ENCODE assay signal across 10 mouse cellular contexts in the genomic region with DNA sequence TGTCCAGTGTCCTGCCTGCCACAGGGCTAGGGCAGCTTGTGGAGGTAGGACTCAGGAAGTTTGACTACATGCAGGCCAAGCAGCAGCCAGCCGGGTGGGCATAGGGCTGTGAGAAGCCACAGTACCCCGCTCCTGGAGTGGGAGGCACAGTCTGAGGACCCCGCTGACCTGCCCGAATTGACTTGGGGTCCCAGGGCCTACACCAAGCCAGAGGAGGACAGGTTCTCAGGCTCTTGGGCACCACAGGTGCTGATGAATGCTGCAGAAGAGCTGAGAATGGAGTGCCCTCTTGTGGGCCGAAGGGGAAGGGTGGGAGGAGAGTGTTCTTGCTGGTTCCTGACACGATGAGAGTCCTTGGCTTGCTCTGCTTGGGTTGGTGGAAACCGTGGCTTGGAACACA. TPM values are rescaled to one million over a fixed set of nuclear protein-coding genes. Genes with fewer than 3 reads are reported as not detected.
DNase-seq lines count a peak whose midpoint lies in the region; ATAC-seq and TF ChIP-seq lines count a peak whose summit lies in the region.
"Had no signal": no experiment of that assay in that cellular context is flagged by ENCODE, and none has a peak within 500 bp of the region (broad histone marks: within the 10 kb centered on the region; RNA-seq: fewer than 3 reads in every experiment).

No protein-coding gene starts in this region.

- TF ChIP-seq CTCF in cortical plate, adult 2 months (IDR thresholded peaks at IDR 0.05; ENCODE audit: extremely low read depth, insufficient read depth, low read length) = 0 out of 2 replicates have a peak, but pooled peaks have one; percentile 13
- peak; percentile 49 for TF ChIP-seq CTCF in hindbrain, postnatal 0 days (IDR thresholded peaks at IDR 0.05; ENCODE audit: low read depth)

- peak; percentile 3 for DNase-seq in ovary, postnatal 10 days (ENCODE audit: low spot score)
- DNase-seq in ovary, postnatal 14 days (ENCODE audit: low spot score) = no peak
- no peak for DNase-seq in hindbrain, postnatal 0 days (ENCODE audit: low spot score)
- peak; percentile 41 for DNase-seq in limb, embryonic 10.5 days (ENCODE audit: low spot score)
- no peak for DNase-seq in yolk sac, embryonic 10.5 days (ENCODE audit: low spot score)
- DNase-seq in gastrocnemius, adult 18-20 months (ENCODE audit: low spot score) = no peak

- no peak for TF ChIP-seq POLR2A in cortical plate, adult 2 months (IDR thresholded peaks at IDR 0.05; ENCODE audit: extremely low read depth, insufficient read depth, low read length)

- 62% methylated on average over 7 of the region's 7 CpGs for WGBS in hindbrain, postnatal 0 days
- 60% methylated on average over 7 of the region's 7 CpGs for WGBS in limb, embryonic 10.5 days

- no peak overlapping the region for H3K4me2 ChIP-seq in hindbrain, postnatal 0 days (ENCODE audit: low read depth, low read length)
- H3K4me2 ChIP-seq: embryonic facial prominence, embryonic 15.5 days had no signal

- H3K9me3 ChIP-seq in hindbrain, postnatal 0 days (ENCODE audit: low read length) = no peaks in the 10 kb centered on the region
- H3K9me3 ChIP-seq in limb, embryonic 10.5 days (replicated peaks) = no peaks in the 10 kb centered on the region
- H3K9me3 ChIP-seq: embryonic facial prominence, embryonic 15.5 days had no signal

- no peak overlapping the region for H3K4me3 ChIP-seq in cortical plate, adult 2 months (ENCODE audit: insufficient read depth, low read length)
- H3K4me3 ChIP-seq in hindbrain, postnatal 0 days (ENCODE audit: low read length) = no peak overlapping the region
- no peak overlapping the region for H3K4me3 ChIP-seq in limb, embryonic 10.5 days
- H3K4me3 ChIP-seq: embryonic facial prominence, embryonic 15.5 days had no signal

- H3K36me3 ChIP-seq in hindbrain, postnatal 0 days (ENCODE audit: insufficient read depth, low read length) = no peaks in the 10 kb centered on the region
- no peaks in the 10 kb centered on the region for H3K36me3 ChIP-seq in limb, embryonic 10.5 days
- H3K36me3 ChIP-seq: embryonic facial prominence, embryonic 15.5 days had no signal

- H3K27me3 ChIP-seq in hindbrain, postnatal 0 days (ENCODE audit: insufficient read depth, low read length) = no peaks in the 10 kb centered on the region
- H3K27me3 ChIP-seq in limb, embryonic 10.5 days (ENCODE audit: low read depth, poor library complexity, severe bottlenecking) = no peaks in the 10 kb centered on the region
- H3K27me3 ChIP-seq: embryonic facial prominence, embryonic 15.5 days had no signal

- H3K4me1 ChIP-seq in cortical plate, adult 2 months (ENCODE audit: control insufficient read depth, insufficient read depth, low read length) = no peaks in the 10 kb centered on the region
- H3K4me1 ChIP-seq in hindbrain, postnatal 0 days (ENCODE audit: insufficient read depth, low read length) = no peaks in the 10 kb centered on the region
- no peaks in the 10 kb centered on the region for H3K4me1 ChIP-seq in limb, embryonic 10.5 days
- H3K4me1 ChIP-seq: embryonic facial prominence, embryonic 15.5 days had no signal

- ATAC-seq in hindbrain, postnatal 0 days = no peak

- H3K27ac ChIP-seq in cortical plate, adult 2 months (ENCODE audit: insufficient read depth, low read length) = no peak overlapping the region
- no peak overlapping the region for H3K27ac ChIP-seq in hindbrain, postnatal 0 days
- H3K27ac ChIP-seq in limb, embryonic 10.5 days = no peak overlapping the region
- H3K27ac ChIP-seq: embryonic facial prominence, embryonic 15.5 days had no signal

- no peak overlapping the region for H3K9ac ChIP-seq in hindbrain, postnatal 0 days (replicated peaks; ENCODE audit: low read length)
- H3K9ac ChIP-seq: embryonic facial prominence, embryonic 15.5 days had no signal

RNA-seq across cellular contexts. Expression of a gene that starts 39.8 kb away (rescaled TPM):
- not detected in 2 replicates for polyA plus RNA-seq in cortical plate, adult 2 months (2012; rRNA removed)
- not detected in 2 replicates for total RNA-seq in hindbrain, postnatal 0 days (2014; rRNA removed)
- not detected in 2 replicates for polyA plus RNA-seq in hindbrain, postnatal 0 days (2015; fragmentation: Nextera tagmentation; extraction: Ambion mirVana)
- polyA plus RNA-seq in limb, embryonic 10.5 days (2016; fragmentation: Nextera tagmentation; extraction: Ambion mirVana) = not detected in 2 replicates
- total RNA-seq in gastrocnemius, adult 18-20 months (2021) = not detected
- polyA plus RNA-seq: embryonic facial prominence, embryonic 15.5 days; limb, embryonic 14.5 days; stomach, embryonic 16.5 days had no signal

Comparison
In these comparisons a context has a peak if more than half of its experiments do, and no peak if none do; other contexts are left out.
1. DNase-seq: peak in ovary, postnatal 10 days (single experiment) and limb, embryonic 10.5 days (single experiment); none in ovary, postnatal 14 days (single experiment), hindbrain, postnatal 0 days (single experiment), yolk sac, embryonic 10.5 days (single experiment) and gastrocnemius, adult 18-20 months (single experiment).